Mouse (Mus musculus): Measurements from ENCODE around the gene Gm19935. TPM values are rescaled to one million over a fixed set of nuclear protein-coding genes. Genes with fewer than 3 reads are reported as not detected.

Gene Gm19935
- polyA plus RNA-seq, 1 experiment from 2014 or later = not detected

GRCm38 (mm10) chr8:90793710-90794109, 23.5 kb downstream of the Gm19935 start:
- no peaks in the 10 kb centered on the region for H3K36me3 ChIP-seq
- H3K9ac ChIP-seq (replicated peaks) = no peak overlapping the region
- no peaks in the 10 kb centered on the region for H3K27me3 ChIP-seq
- ATAC-seq = peak; percentile 45; the same call in 1 of the 2 replicates
- H3K27ac ChIP-seq = no peak overlapping the region
- 1% methylated on average over 3 of the region's 3 CpGs for WGBS
- H3K4me3 ChIP-seq (replicated peaks) = no peak overlapping the region
- peaks cover 14% of the 10 kb centered on the region for H3K4me1 ChIP-seq (replicated peaks)
- H3K9me3 ChIP-seq = no peaks in the 10 kb centered on the region; the same call in 1 of the 2 replicates
- H3K4me2 ChIP-seq (replicated peaks) = no peak overlapping the region

GRCm38 (mm10) chr8:90791616-90792015, 25.6 kb downstream of the Gm19935 start:
- no peak overlapping the region for H3K9ac ChIP-seq (replicated peaks)
- H3K27me3 ChIP-seq = no peaks in the 10 kb centered on the region
- no peak overlapping the region for H3K27ac ChIP-seq
- H3K4me2 ChIP-seq (replicated peaks) = no peak overlapping the region
- peaks cover 14% of the 10 kb centered on the region for H3K4me1 ChIP-seq (replicated peaks)
- WGBS = 100% methylated on average over 1 of the region's 1 CpGs
- H3K36me3 ChIP-seq = no peaks in the 10 kb centered on the region
- H3K4me3 ChIP-seq (replicated peaks) = no peak overlapping the region
- no peaks in the 10 kb centered on the region for H3K9me3 ChIP-seq
- ATAC-seq = no peak

- WGBS = 86% methylated on average over 5 of the region's 5 CpGs
- H3K4me1 ChIP-seq (replicated peaks) = no peaks in the 10 kb centered on the region
Measured at GRCm38 (mm10) chr8:90769791-90770190, 47.4 kb downstream of the Gm19935 start.

More at GRCm38 (mm10) chr8:90769791-90770190, 47.4 kb downstream of the Gm19935 start:
- ATAC-seq = no peak
- H3K27ac ChIP-seq = no peak overlapping the region
- H3K9me3 ChIP-seq = peaks cover 5% of the 10 kb centered on the region; the same call in 1 of the 2 replicates
- no peaks in the 10 kb centered on the region for H3K27me3 ChIP-seq
- no peak overlapping the region for H3K9ac ChIP-seq (replicated peaks)
- no peak overlapping the region for H3K4me3 ChIP-seq (replicated peaks)
- no peaks in the 10 kb centered on the region for H3K36me3 ChIP-seq
- H3K4me2 ChIP-seq (replicated peaks) = no peak overlapping the region

Small RNAs within 50 kb of the gene (microRNA-seq; reads per million reads assigned to microRNA genes)
- gene Gm44382 = not detected

Other genes with a start within 250 kb of the Gm19935 start
- 61.1 and 69.6 TPM in 2 replicates for gene Chd9, start 11.0 kb upstream of the Gm19935 start, polyA plus RNA-seq (2015; fragmentation: Nextera tagmentation; extraction: Ambion mirVana)